Mouse (Mus musculus) MEL (cell line): ENCODE results near the gene Gnl1.

ENCODE experiments used
- CHD1 ChIP-seq: IDR thresholded peaks from 2 replicates; pipeline ENCODE4 v1.6.1; 2012; ENCODE audit warnings: low read depth, mild to moderate bottlenecking, inconsistent platforms, low read length, improper control_type of control experiment
- ELF1 ChIP-seq: IDR thresholded peaks from 2 replicates; pipeline ENCODE4 v1.6.1; 2014; ENCODE audit warnings: low read depth, mild to moderate bottlenecking, inconsistent platforms, low read length, improper control_type of control experiment, moderate library complexity
- POLR2A ChIP-seq, 2 experiments: IDR thresholded peaks; 2 replicates each; pipeline ENCODE4 v1.6.1; 2011 to 2012; ENCODE audit warnings: low read length in 2 of 2, mild to moderate bottlenecking in 2 of 2, control low read depth in 1 of 2, improper control_type of control experiment in 1 of 2, low read depth in 1 of 2, moderate library complexity in 1 of 2; ENCODE audit not compliant: control insufficient read depth in 1 of 2, insufficient read depth in 1 of 2, poor library complexity in 1 of 2

DNA sequence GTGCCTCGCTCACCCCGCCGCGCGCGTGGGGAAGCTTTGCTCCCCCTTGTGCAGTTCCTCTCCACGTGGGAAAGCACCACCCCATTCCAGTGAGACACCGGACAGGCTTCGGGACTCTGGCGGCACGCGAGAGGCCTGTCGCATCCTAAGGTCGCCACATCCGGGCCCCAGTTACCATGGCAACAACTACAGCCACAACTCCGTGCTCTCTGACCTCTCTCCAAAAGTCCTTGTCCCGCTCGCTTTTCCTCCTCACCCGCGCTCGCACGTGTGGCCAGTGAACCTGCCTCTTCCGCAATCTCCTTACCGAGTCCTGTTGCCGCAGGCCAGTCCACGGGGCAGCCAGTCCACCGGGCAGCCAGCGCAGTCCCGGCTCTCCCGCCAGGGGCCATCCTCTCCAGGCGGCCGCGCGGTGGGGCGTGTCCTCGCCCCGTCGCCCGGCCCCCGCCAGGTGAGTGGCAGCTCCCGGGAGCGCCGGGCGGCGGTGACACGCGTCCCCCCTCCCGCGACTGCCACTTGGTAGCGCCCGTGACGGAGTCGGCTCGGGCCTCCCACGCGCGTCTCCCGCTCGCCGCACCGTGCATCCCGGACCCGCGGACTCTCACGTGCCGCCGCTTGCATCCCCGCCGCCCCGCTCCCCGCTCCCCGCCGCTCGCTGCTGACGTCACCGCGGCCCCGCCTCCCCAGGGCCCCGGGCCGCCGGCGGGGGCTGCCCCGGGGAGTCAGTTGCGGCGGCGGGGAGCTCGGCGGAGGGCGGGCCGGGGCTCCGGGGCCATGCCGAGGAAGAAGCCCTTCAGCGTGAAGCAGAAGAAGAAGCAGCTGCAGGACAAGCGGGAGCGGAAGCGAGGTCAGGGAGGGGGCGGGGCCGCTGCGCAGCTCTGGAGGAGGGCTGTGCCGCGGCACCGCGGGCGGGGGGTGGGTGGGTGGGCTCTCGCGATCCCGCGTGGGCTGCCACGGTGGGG is at the start of gene Gnl1, which contains the start of gene Prr3:
- TF ChIP-seq ELF1 (no peak), POLR2A (IDR thresholded peaks at IDR 0.05; ENCODE audit: control insufficient read depth in 1 of 2, insufficient read depth in 1 of 2, low read depth in 1 of 2, low read length in 2 of 2, poor library complexity in 1 of 2) (peak; percentile 11 to 43; a peak in 2 of 4 replicates), CHD1 (no peak)
